Mouse (Mus musculus) splenic B cell, adult 2 months (primary cell): ENCODE measurements around the gene Large1.

ENCODE experiments used
- DNase-seq: peaks from one replicate; pipeline ENCODE4 v3.0.0-alpha.2; 2011; ENCODE audit warnings: low read depth, low spot score
- H3K27me3 ChIP-seq: 2 replicates; pipeline ENCODE4 v1.6.1; 2012; ENCODE audit warnings: mild to moderate bottlenecking, low read length, moderate library complexity, mixed read lengths; ENCODE audit not compliant: control insufficient read depth, poor library complexity, insufficient read depth, severe bottlenecking
- H3K36me3 ChIP-seq: 2 replicates; pipeline ENCODE4 v1.6.1; 2012; ENCODE audit warnings: mild to moderate bottlenecking, low read length, moderate library complexity, mixed read lengths; ENCODE audit not compliant: control insufficient read depth, poor library complexity, insufficient read depth, severe bottlenecking

Large1 gene

GRCm38 (mm10) chr8:73270991-73271390 is 82.3 kb downstream of the Large1 start:
- Histone ChIP-seq H3K36me3 (no peaks in the 10 kb centered on the region), H3K27me3 (no peaks in the 10 kb centered on the region)
- DNase-seq, result no peak

- DNase-seq, result no peak
- Histone ChIP-seq H3K36me3 (no peaks in the 10 kb centered on the region), H3K27me3 (no peaks in the 10 kb centered on the region)
Observed at GRCm38 (mm10) chr8:73257981-73258380, 95.4 kb downstream of the Large1 start.

GRCm38 (mm10) chr8:73244186-73244585 is 109.2 kb downstream of the Large1 start:
- H3K36me3 ChIP-seq, result no peaks in the 10 kb centered on the region
- H3K27me3 ChIP-seq, result no peaks in the 10 kb centered on the region
- no peak for DNase-seq

GRCm38 (mm10) chr8:73242066-73242465 is 111.3 kb downstream of the Large1 start:
- DNase-seq, result no peak
- Histone ChIP-seq H3K36me3 (no peaks in the 10 kb centered on the region), H3K27me3 (no peaks in the 10 kb centered on the region)

GRCm38 (mm10) chr8:73234209-73234608 is 119.1 kb downstream of the Large1 start:
- DNase-seq, result no peak

GRCm38 (mm10) chr8:73233358-73234041 is 119.8 kb downstream of the Large1 start:
- no peaks in the 10 kb centered on the region for H3K36me3 ChIP-seq
- DNase-seq, result no peak

More at GRCm38 (mm10) chr8:73234209-73234608, 119.1 kb downstream of the Large1 start:
- no peaks in the 10 kb centered on the region for H3K36me3 ChIP-seq
- H3K27me3 ChIP-seq, result no peaks in the 10 kb centered on the region

GRCm38 (mm10) chr8:73226841-73227240 is 126.5 kb downstream of the Large1 start:
- DNase-seq, result no peak
- no peaks in the 10 kb centered on the region for H3K36me3 ChIP-seq

More at GRCm38 (mm10) chr8:73233358-73234041, 119.8 kb downstream of the Large1 start:
- H3K27me3 ChIP-seq, result no peaks in the 10 kb centered on the region

GRCm38 (mm10) chr8:73225654-73226053 is 127.7 kb downstream of the Large1 start:
- no peaks in the 10 kb centered on the region for H3K36me3 ChIP-seq
- DNase-seq, result no peak
- H3K27me3 ChIP-seq, result no peaks in the 10 kb centered on the region

More at GRCm38 (mm10) chr8:73226841-73227240, 126.5 kb downstream of the Large1 start:
- no peaks in the 10 kb centered on the region for H3K27me3 ChIP-seq

GRCm38 (mm10) chr8:73219178-73219811 is 134.0 kb downstream of the Large1 start:
- no peaks in the 10 kb centered on the region for H3K27me3 ChIP-seq
- no peaks in the 10 kb centered on the region for H3K36me3 ChIP-seq
- no peak for DNase-seq

- Histone ChIP-seq H3K27me3 (no peaks in the 10 kb centered on the region), H3K36me3 (no peaks in the 10 kb centered on the region)
- DNase-seq, result no peak
Observed at GRCm38 (mm10) chr8:73206831-73207230, 146.5 kb downstream of the Large1 start.

- Histone ChIP-seq H3K36me3 (no peaks in the 10 kb centered on the region), H3K27me3 (no peaks in the 10 kb centered on the region)
- DNase-seq, result no peak
Observed at GRCm38 (mm10) chr8:73201854-73202253, 151.5 kb downstream of the Large1 start.

GRCm38 (mm10) chr8:73197714-73198113 is 155.6 kb downstream of the Large1 start:
- no peaks in the 10 kb centered on the region; the same call in 1 of the 2 replicates for H3K27me3 ChIP-seq
- no peaks in the 10 kb centered on the region for H3K36me3 ChIP-seq
- no peak for DNase-seq

GRCm38 (mm10) chr8:73188684-73189083 is 164.7 kb downstream of the Large1 start:
- Histone ChIP-seq H3K36me3 (no peaks in the 10 kb centered on the region), H3K27me3 (no peaks in the 10 kb centered on the region; the same call in 1 of the 2 replicates)
- no peak for DNase-seq

- no peak for DNase-seq
- no peaks in the 10 kb centered on the region for H3K36me3 ChIP-seq
- no peaks in the 10 kb centered on the region for H3K27me3 ChIP-seq
Observed at GRCm38 (mm10) chr8:73187381-73187780, 166.0 kb downstream of the Large1 start.

- Histone ChIP-seq H3K27me3 (no peaks in the 10 kb centered on the region), H3K36me3 (no peaks in the 10 kb centered on the region)
- DNase-seq, result no peak
Observed at GRCm38 (mm10) chr8:73178434-73178833, 174.9 kb downstream of the Large1 start.
